Mouse (Mus musculus) brain, embryonic 14.5 days (tissue): ENCODE measurements around the gene Irs4. TPM values are rescaled to one million over a fixed set of nuclear protein-coding genes. Genes with fewer than 3 reads are reported as not detected.

Experiments
- DNase-seq: peaks from one replicate; pipeline ENCODE4 v3.0.0-alpha.2; 2011; ENCODE audit warnings: low read depth
- CTCF ChIP-seq: fragments of 200-500 bp; IDR thresholded peaks from 2 replicates; pipeline ENCODE4 v1.5.1; 2012; ENCODE audit warnings: inconsistent platforms, mild to moderate bottlenecking, moderate library complexity, borderline replicate concordance; ENCODE audit not compliant: insufficient read depth, insufficient read length; ENCODE audit errors: extremely low read depth
- POLR2A ChIP-seq: fragments of 200-500 bp; IDR thresholded peaks from 2 replicates; pipeline ENCODE4 v1.6.1; 2012; ENCODE audit warnings: mild to moderate bottlenecking, inconsistent platforms, borderline replicate concordance; ENCODE audit not compliant: poor library complexity, insufficient read depth, insufficient read length, severe bottlenecking; ENCODE audit errors: extremely low read depth
- polyA plus RNA-seq: library from polyadenylated mRNA; depleted of rRNA; stranded (reverse); fragments of >200 nt; gene quantifications from 2 replicates; pipeline ENCODE4 v1.2.3, GENCODE M21; 2012; rRNA removed

Gene Irs4
- polyA plus RNA-seq = 1.9 and 2.9 TPM in 2 replicates

DNA sequence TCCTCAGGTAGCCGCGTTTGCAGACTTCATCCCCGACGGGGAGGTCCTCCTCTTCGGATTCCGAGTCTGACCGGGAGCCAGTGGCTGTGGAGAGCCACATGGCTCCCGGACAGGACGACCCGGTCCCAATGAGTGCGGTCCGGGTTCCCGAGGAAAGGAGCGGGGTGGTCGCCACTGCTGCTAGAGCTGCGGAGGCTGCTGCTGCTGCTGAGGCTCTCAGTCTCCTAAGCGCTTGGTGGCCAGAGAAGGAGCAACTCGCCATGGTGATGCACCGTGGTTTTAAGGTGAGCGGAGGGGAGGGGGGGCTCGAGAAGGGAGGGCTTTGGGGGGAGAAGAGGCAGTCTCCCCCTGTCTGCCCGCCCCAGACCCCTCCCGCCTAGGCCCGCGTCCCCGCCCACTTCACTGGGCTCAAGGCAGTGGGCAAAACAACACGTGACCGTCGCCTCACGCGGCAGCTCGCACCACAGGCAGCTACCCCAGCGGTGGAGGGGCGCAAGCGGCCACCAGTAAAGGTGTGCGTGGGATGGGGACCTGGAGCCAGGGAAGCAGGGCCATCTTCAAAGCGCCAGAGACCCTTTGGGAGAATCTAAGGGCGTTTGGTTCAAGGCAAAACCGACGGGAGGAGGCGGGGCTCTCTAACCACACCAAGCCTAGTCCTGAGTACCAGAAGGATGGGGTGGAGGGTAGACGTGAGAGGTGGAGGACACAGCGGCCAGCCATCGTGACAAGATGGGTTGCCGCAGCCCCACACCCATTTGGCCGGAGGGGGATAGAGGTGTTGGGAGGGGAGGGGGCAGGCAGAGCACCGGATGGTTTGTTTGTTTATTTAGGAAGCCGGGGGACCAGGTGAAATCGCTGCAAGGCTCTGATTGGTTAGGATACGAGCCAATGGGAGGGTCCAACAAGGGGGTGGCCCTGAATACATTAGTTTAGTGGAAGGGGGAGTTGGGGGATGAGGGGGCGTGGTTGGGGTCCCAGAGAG lies at the start of gene Irs4:
Gene Irs4 (minus strand): TSS at position 327 of the 982 bp plus-strand sequence.
- peak; percentile 73 for DNase-seq
- TF ChIP-seq POLR2A (no peak), CTCF (no peak)

DNA sequence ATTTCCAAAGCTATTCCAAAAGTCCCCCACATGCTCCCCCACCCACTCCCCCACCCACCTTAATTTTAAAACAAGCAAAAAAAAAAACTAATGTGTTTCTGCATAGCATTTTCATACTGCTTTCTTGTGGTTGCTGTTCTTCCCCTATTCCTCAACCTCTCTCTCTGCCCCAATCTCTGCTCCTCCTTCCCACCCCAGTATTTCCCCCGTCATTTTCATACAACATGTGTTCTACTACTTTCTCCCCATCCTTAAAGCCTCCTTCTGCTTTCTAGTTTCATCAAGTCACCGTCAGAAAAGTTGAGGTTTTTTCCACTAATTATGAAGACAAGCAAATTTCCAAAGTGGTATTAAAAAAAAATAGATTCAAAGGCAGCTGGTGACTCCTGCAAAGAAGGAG lies 25.3 kb upstream of the Irs4 start:
- DNase-seq = no peak
- no peak for TF ChIP-seq POLR2A
- TF ChIP-seq CTCF = no peak

- peak; percentile 45 for DNase-seq
- no peak for TF ChIP-seq POLR2A
- no peak for TF ChIP-seq CTCF
Observed at GRCm38 (mm10) chrX:141729570-141729969, 4.5 kb upstream of the Irs4 start.

- DNase-seq = peak; percentile 47
Observed at GRCm38 (mm10) chrX:141724391-141724891, 622 bp downstream of the Irs4 start.

DNA sequence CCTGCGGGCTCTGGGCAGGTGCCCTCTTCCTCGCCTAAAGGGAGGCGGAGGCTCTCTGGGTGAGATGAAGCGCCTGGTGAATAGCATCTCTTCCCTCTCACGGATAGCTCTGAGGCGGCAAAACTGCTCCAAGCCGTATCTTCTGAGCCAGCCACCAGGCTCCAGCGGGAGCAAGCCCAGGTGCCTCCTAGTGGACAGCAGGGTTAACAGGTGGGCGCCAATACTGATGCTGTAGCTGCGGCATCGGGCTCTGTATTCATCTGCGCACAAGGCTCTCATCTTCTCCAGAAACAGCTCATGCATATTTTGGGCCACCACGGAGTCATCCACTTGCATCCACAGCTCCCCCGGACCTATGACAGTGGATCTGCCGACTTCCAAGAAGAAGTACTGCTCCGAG lies 1.1 kb downstream of the Irs4 start:
- DNase-seq = peak; percentile 37
- TF ChIP-seq POLR2A = no peak
- TF ChIP-seq CTCF = peak; percentile 22; the same call in 1 of the 2 replicates

More at GRCm38 (mm10) chrX:141724391-141724891, 622 bp downstream of the Irs4 start:
- no peak for TF ChIP-seq POLR2A
- no peak for TF ChIP-seq CTCF

GRCm38 (mm10) chrX:141721725-141722124 lies 3.3 kb downstream of the Irs4 start:
- TF ChIP-seq CTCF (no peak), POLR2A (no peak)
- peak; percentile 55 for DNase-seq

Other genes with a start within 250 kb of the Irs4 start
- gene Col4a5, start 249.9 kb downstream of the Irs4 start, polyA plus RNA-seq = 9.3 and 14.5 TPM in 2 replicates
- not detected in 2 replicates for gene Gm15294, start 150.0 kb upstream of the Irs4 start, polyA plus RNA-seq